Mouse (Mus musculus) lung, adult 2 months (tissue): ENCODE data around the gene Ppm1l.

ENCODE experiments used
- CTCF ChIP-seq: fragments of 200-500 bp; IDR thresholded peaks from 2 replicates; pipeline ENCODE4 v1.5.1; 2011; ENCODE audit warnings: mild to moderate bottlenecking, low read length, control low read depth; ENCODE audit not compliant: insufficient read depth
- POLR2A ChIP-seq: fragments of 200-500 bp; IDR thresholded peaks from 2 replicates; pipeline ENCODE4 v1.6.1; 2011; ENCODE audit warnings: low read depth, mild to moderate bottlenecking, control low read depth, low read length, borderline replicate concordance; ENCODE audit errors: extremely low read depth

- no peak for TF ChIP-seq POLR2A
- TF ChIP-seq CTCF, result no peak
Measured at GRCm38 (mm10) chr3:69497178-69497577, 180.5 kb downstream of the Ppm1l start.
